Mouse (Mus musculus) testis, adult 2 months (tissue): ENCODE data around the gene Dnm1l.

ENCODE experiments used
- CTCF ChIP-seq: fragments of 200-500 bp; IDR thresholded peaks from 2 replicates; pipeline ENCODE4 v1.5.1; 2012; ENCODE audit warnings: low read depth, mild to moderate bottlenecking, inconsistent platforms, low read length, moderate library complexity; ENCODE audit not compliant: control insufficient read depth, insufficient read depth, insufficient replicate concordance
- POLR2A ChIP-seq: fragments of 200-500 bp; IDR thresholded peaks from 2 replicates; pipeline ENCODE4 v1.6.1; 2012; ENCODE audit warnings: low read depth, mild to moderate bottlenecking, inconsistent platforms, low read length, moderate library complexity; ENCODE audit not compliant: control insufficient read depth

GRCm38 (mm10) chr16:16273752-16274151 lies 85.0 kb downstream of the Dnm1l start:
- TF ChIP-seq CTCF (no peak), POLR2A (no peak)
